Mouse (Mus musculus): ENCODE data around the gene Keg1. TPM values are rescaled to one million over a fixed set of nuclear protein-coding genes. Genes with fewer than 3 reads are reported as not detected.
"Not testable (repeated sequence)": the region's sequence is repeated elsewhere in the genome, so short reads cannot be mapped to it uniquely, and the experiment has no call there.

The Keg1 gene
- polyA plus RNA-seq (2014; fragmentation: Nextera tagmentation; extraction: Ambion mirVana) = 0.32 and 0.43 TPM in 2 replicates

- Histone ChIP-seq H3K9ac (ENCODE audit: low read length) (no peak within 1 kb of the TSS), H3K4me3 (ENCODE audit: low read depth, low read length) (no peak within 1 kb of the TSS), H3K4me1 (replicated peaks; ENCODE audit: control insufficient read depth, insufficient read depth, low read length) (no peaks in the 10 kb centered on the region), H3K27ac (ENCODE audit: low read depth) (no peak within 1 kb of the TSS), H3K36me3 (ENCODE audit: control insufficient read depth, insufficient read depth, low read length) (no peaks in the 10 kb centered on the region), H3K27me3 (replicated peaks; ENCODE audit: control insufficient read depth, insufficient read depth, low read length) (no peaks in the 10 kb centered on the region), H3K9me3 (ENCODE audit: control insufficient read depth, low read length) (no peaks in the 10 kb centered on the region), H3K4me2 (ENCODE audit: low read length) (no peak within 1 kb of the TSS)
- DNase-seq (ENCODE audit: low spot score) = no peak
- ATAC-seq (replicated peaks; ENCODE audit: low FRiP score, low TSS enrichment, low read depth) = no peak
- 63% methylated on average over 3 of the region's 3 CpGs for WGBS
Measured at GRCm38 (mm10) chr19:12695590-12695989, at the start of gene Keg1. Keg1 (plus strand) TSS chr19:12695786.

- H3K4me2 ChIP-seq (ENCODE audit: low read length) = no peak overlapping the region
- DNase-seq (ENCODE audit: low spot score) = no peak
- H3K4me1 ChIP-seq (replicated peaks; ENCODE audit: control insufficient read depth, insufficient read depth, low read length) = no peaks in the 10 kb centered on the region
- H3K27ac ChIP-seq (ENCODE audit: low read depth) = no peak overlapping the region
- no peak overlapping the region for H3K9ac ChIP-seq (ENCODE audit: low read length)
- no peak overlapping the region for H3K4me3 ChIP-seq (ENCODE audit: low read depth, low read length)
- H3K27me3 ChIP-seq (replicated peaks; ENCODE audit: control insufficient read depth, insufficient read depth, low read length) = no peaks in the 10 kb centered on the region
- no peak for ATAC-seq (replicated peaks; ENCODE audit: low FRiP score, low TSS enrichment, low read depth)
- no peaks in the 10 kb centered on the region for H3K9me3 ChIP-seq (ENCODE audit: control insufficient read depth, low read length)
- H3K36me3 ChIP-seq (ENCODE audit: control insufficient read depth, insufficient read depth, low read length) = no peaks in the 10 kb centered on the region
Measured at GRCm38 (mm10) chr19:12649511-12649910, 46.1 kb upstream of the Keg1 start.

GRCm38 (mm10) chr19:12666156-12666555 lies 29.4 kb upstream of the Keg1 start:
- DNase-seq (ENCODE audit: low spot score) = no peak
- Histone ChIP-seq H3K36me3 (ENCODE audit: control insufficient read depth, insufficient read depth, low read length) (no peaks in the 10 kb centered on the region), H3K9me3 (ENCODE audit: control insufficient read depth, low read length) (0 out of 2 replicates have a peak, but pooled peaks cover 3% of the 10 kb centered on the region), H3K27ac (ENCODE audit: low read depth) (no peak overlapping the region), H3K9ac (ENCODE audit: low read length) (no peak overlapping the region), H3K4me2 (ENCODE audit: low read length) (no peak overlapping the region), H3K4me3 (ENCODE audit: low read depth, low read length) (no peak overlapping the region), H3K4me1 (replicated peaks; ENCODE audit: control insufficient read depth, insufficient read depth, low read length) (no peaks in the 10 kb centered on the region), H3K27me3 (replicated peaks; ENCODE audit: control insufficient read depth, insufficient read depth, low read length) (no peaks in the 10 kb centered on the region)
- no peak for ATAC-seq (replicated peaks; ENCODE audit: low FRiP score, low TSS enrichment, low read depth)
- WGBS = 73% methylated on average over 1 of the region's 1 CpGs

DNA sequence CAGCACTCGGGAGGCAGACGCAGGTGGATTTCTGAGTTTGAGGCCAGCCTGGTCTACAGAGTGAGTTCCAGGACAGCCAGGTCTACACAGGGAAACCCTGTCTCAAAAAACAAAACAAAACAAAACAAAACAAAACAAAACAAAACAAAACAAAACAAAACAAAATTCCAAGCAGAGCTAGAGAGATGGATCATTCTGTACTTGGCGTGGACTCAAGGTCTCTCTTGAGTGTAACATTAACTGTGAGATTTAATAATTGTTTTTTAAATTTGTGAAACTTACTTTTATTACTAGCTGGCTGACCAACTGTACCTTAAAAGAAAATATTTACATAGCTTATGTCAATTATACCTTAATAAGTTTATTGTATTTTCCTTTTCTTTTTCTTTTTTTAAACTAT lies 27.0 kb upstream of the Keg1 start:
- not testable (repeated sequence) for H3K9ac ChIP-seq (ENCODE audit: low read length); H3K27ac ChIP-seq (ENCODE audit: low read depth); H3K9me3 ChIP-seq (ENCODE audit: control insufficient read depth, low read length); H3K4me1 ChIP-seq (replicated peaks; ENCODE audit: control insufficient read depth, insufficient read depth, low read length); H3K27me3 ChIP-seq (replicated peaks; ENCODE audit: control insufficient read depth, insufficient read depth, low read length); H3K4me3 ChIP-seq (ENCODE audit: low read depth, low read length); DNase-seq (ENCODE audit: low spot score); ATAC-seq (replicated peaks; ENCODE audit: low FRiP score, low TSS enrichment, low read depth); H3K36me3 ChIP-seq (ENCODE audit: control insufficient read depth, insufficient read depth, low read length); H3K4me2 ChIP-seq (ENCODE audit: low read length)
- WGBS = 92% methylated on average over 3 of the region's 3 CpGs

DNA sequence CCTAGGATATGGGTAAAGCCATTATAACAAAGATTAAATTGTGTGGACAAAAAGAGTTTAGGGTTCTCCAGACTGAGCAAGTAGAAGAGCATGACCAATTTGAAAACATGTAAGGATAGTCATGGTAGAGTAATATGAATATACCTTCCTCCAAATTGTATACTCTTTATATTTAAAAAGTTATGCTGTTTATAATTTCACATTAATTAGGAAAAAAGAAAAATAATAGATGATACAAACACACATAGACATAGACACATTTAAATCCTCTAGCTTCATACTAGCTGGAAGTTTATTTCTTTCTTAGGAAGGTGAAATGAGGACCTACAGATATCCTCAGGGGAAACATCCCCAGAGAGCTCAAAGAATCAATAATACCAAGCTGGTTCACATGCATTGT lies 25.4 kb upstream of the Keg1 start, which contains the start of gene Olfr1442:
Olfr1442 (plus strand) TSS at position 301 of the 400 bp plus-strand sequence.
- H3K4me2 ChIP-seq (ENCODE audit: low read length) = no peak within 1 kb of the TSS
- no peaks in the 10 kb centered on the region for H3K27me3 ChIP-seq (replicated peaks; ENCODE audit: control insufficient read depth, insufficient read depth, low read length)
- no peak for DNase-seq (ENCODE audit: low spot score)
- H3K4me1 ChIP-seq (replicated peaks; ENCODE audit: control insufficient read depth, insufficient read depth, low read length) = no peaks in the 10 kb centered on the region
- H3K9ac ChIP-seq (ENCODE audit: low read length) = no peak within 1 kb of the TSS
- no peak within 1 kb of the TSS for H3K27ac ChIP-seq (ENCODE audit: low read depth)
- H3K36me3 ChIP-seq (ENCODE audit: control insufficient read depth, insufficient read depth, low read length) = no peaks in the 10 kb centered on the region
- no peaks in the 10 kb centered on the region for H3K9me3 ChIP-seq (ENCODE audit: control insufficient read depth, low read length)
- H3K4me3 ChIP-seq (ENCODE audit: low read depth, low read length) = no peak within 1 kb of the TSS
- no peak for ATAC-seq (replicated peaks; ENCODE audit: low FRiP score, low TSS enrichment, low read depth)

GRCm38 (mm10) chr19:12671051-12671450 lies 24.5 kb upstream of the Keg1 start:
- no peaks in the 10 kb centered on the region for H3K4me1 ChIP-seq (replicated peaks; ENCODE audit: control insufficient read depth, insufficient read depth, low read length)
- no peaks in the 10 kb centered on the region for H3K36me3 ChIP-seq (ENCODE audit: control insufficient read depth, insufficient read depth, low read length)
- H3K27ac ChIP-seq (ENCODE audit: low read depth) = no peak overlapping the region
- WGBS = 82% methylated on average over 4 of the region's 4 CpGs
- no peak overlapping the region for H3K4me3 ChIP-seq (ENCODE audit: low read depth, low read length)
- ATAC-seq (replicated peaks; ENCODE audit: low FRiP score, low TSS enrichment, low read depth) (no peak), DNase-seq (ENCODE audit: low spot score) (no peak)
- H3K4me2 ChIP-seq (ENCODE audit: low read length) = no peak overlapping the region
- H3K9me3 ChIP-seq (ENCODE audit: control insufficient read depth, low read length) = no peaks in the 10 kb centered on the region
- H3K27me3 ChIP-seq (replicated peaks; ENCODE audit: control insufficient read depth, insufficient read depth, low read length) = no peaks in the 10 kb centered on the region
- no peak overlapping the region for H3K9ac ChIP-seq (ENCODE audit: low read length)

- no peak for ATAC-seq (replicated peaks; ENCODE audit: low FRiP score, low TSS enrichment, low read depth)
- Histone ChIP-seq H3K9me3 (ENCODE audit: control insufficient read depth, low read length) (no peaks in the 10 kb centered on the region), H3K4me2 (ENCODE audit: low read length) (no peak within 1 kb of the TSS), H3K36me3 (ENCODE audit: control insufficient read depth, insufficient read depth, low read length) (no peaks in the 10 kb centered on the region), H3K27me3 (replicated peaks; ENCODE audit: control insufficient read depth, insufficient read depth, low read length) (no peaks in the 10 kb centered on the region), H3K4me3 (ENCODE audit: low read depth, low read length) (no peak within 1 kb of the TSS), H3K27ac (ENCODE audit: low read depth) (no peak within 1 kb of the TSS), H3K9ac (ENCODE audit: low read length) (no peak within 1 kb of the TSS), H3K4me1 (replicated peaks; ENCODE audit: control insufficient read depth, insufficient read depth, low read length) (no peaks in the 10 kb centered on the region)
- 72% methylated on average over 3 of the region's 3 CpGs for WGBS
- no peak for DNase-seq (ENCODE audit: low spot score)
Measured at GRCm38 (mm10) chr19:12677812-12678211, 17.8 kb upstream of the Keg1 start, which contains the start of gene Olfr1443. Olfr1443 (plus strand) TSS chr19:12678112.

- Histone ChIP-seq H3K36me3 (ENCODE audit: control insufficient read depth, insufficient read depth, low read length) (no peaks in the 10 kb centered on the region), H3K27ac (ENCODE audit: low read depth) (no peak overlapping the region), H3K4me1 (replicated peaks; ENCODE audit: control insufficient read depth, insufficient read depth, low read length) (no peaks in the 10 kb centered on the region), H3K27me3 (replicated peaks; ENCODE audit: control insufficient read depth, insufficient read depth, low read length) (no peaks in the 10 kb centered on the region), H3K4me2 (ENCODE audit: low read length) (no peak overlapping the region), H3K9me3 (ENCODE audit: control insufficient read depth, low read length) (no peaks in the 10 kb centered on the region), H3K4me3 (ENCODE audit: low read depth, low read length) (no peak overlapping the region), H3K9ac (ENCODE audit: low read length) (no peak overlapping the region)
- ATAC-seq (replicated peaks; ENCODE audit: low FRiP score, low TSS enrichment, low read depth) = no peak
- DNase-seq (ENCODE audit: low spot score) = no peak
Measured at GRCm38 (mm10) chr19:12684638-12685037, 10.9 kb upstream of the Keg1 start.

- ATAC-seq (replicated peaks; ENCODE audit: low FRiP score, low TSS enrichment, low read depth) = no peak
- H3K36me3 ChIP-seq (ENCODE audit: control insufficient read depth, insufficient read depth, low read length) = no peaks in the 10 kb centered on the region
- H3K9me3 ChIP-seq (ENCODE audit: control insufficient read depth, low read length) = no peaks in the 10 kb centered on the region
- H3K27me3 ChIP-seq (replicated peaks; ENCODE audit: control insufficient read depth, insufficient read depth, low read length) = no peaks in the 10 kb centered on the region
- H3K4me1 ChIP-seq (replicated peaks; ENCODE audit: control insufficient read depth, insufficient read depth, low read length) = no peaks in the 10 kb centered on the region
- H3K4me3 ChIP-seq (ENCODE audit: low read depth, low read length) = no peak overlapping the region
- H3K4me2 ChIP-seq (ENCODE audit: low read length) = no peak overlapping the region
- no peak overlapping the region for H3K27ac ChIP-seq (ENCODE audit: low read depth)
- no peak overlapping the region for H3K9ac ChIP-seq (ENCODE audit: low read length)
- no peak for DNase-seq (ENCODE audit: low spot score)
Measured at GRCm38 (mm10) chr19:12685231-12685630, 10.4 kb upstream of the Keg1 start.

All from intestine, embryonic 14.5 days (tissue).